Mouse (Mus musculus): ENCODE data around the gene Tpst2.

Tpst2 gene

DNA sequence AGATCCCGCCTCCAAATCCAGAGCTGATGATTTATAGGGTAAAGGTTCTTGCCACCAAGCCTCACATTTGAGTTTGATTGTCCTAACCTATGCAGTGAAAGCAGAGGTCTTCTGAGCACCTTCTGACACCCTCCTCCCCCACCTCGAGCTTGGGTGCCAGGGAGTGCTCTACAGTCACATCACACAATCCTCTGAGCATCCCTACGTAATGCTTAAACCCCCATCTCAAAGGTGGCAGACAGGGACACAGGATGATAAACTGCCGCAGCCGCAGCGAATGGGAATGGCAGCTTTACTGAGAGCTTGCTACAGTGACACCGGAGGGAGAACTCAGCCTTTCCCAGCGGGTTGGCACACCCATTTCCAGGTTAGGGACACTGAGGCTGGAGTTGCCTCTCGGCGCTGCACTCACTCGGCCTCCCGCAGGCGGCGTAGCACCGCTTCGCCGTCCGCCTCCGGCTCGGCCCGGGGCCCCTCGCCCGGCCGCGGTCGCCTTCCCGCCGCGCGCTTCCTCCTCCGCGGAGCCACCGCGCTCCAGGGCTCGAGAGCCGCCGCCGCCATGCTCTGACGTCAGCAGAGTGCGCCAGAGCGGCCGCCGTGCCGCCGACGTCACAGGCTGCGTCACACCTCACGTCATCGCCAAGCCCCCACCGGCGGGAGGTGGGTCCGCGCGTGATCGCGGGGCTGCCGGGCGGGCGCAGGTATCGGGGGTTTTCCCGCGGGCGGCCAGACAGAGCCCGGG, 66.1 kb downstream of the Tpst2 start, which contains the start of the genes Srrd and Hps4:
Gene Srrd, minus strand, starts transcription at position 578 of the 742 bp plus-strand sequence.
Gene Hps4, plus strand, starts transcription at position 621 of the 742 bp plus-strand sequence.
- peak; percentile 87 for DNase-seq

DNA sequence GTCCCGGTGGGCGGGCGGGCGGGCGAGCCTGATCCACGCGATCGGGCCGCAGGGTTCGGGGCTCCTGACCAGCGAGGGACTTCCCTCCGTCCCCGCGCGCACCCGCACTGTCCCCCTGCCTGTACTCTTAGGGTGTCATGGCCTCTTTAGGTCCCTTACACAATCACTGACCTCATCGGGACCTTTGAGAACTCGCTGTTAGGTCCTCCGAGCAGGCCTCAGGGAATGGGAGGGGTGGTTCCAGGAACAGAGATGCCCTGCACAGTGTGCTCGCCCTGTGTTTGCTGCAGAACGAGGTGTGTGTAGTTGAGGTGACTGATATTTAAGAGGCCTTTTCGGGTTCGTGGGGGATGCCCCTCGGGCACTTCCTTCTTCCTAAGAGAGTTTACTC, 66.7 kb downstream of the Tpst2 start:
- no peak for DNase-seq

DNA sequence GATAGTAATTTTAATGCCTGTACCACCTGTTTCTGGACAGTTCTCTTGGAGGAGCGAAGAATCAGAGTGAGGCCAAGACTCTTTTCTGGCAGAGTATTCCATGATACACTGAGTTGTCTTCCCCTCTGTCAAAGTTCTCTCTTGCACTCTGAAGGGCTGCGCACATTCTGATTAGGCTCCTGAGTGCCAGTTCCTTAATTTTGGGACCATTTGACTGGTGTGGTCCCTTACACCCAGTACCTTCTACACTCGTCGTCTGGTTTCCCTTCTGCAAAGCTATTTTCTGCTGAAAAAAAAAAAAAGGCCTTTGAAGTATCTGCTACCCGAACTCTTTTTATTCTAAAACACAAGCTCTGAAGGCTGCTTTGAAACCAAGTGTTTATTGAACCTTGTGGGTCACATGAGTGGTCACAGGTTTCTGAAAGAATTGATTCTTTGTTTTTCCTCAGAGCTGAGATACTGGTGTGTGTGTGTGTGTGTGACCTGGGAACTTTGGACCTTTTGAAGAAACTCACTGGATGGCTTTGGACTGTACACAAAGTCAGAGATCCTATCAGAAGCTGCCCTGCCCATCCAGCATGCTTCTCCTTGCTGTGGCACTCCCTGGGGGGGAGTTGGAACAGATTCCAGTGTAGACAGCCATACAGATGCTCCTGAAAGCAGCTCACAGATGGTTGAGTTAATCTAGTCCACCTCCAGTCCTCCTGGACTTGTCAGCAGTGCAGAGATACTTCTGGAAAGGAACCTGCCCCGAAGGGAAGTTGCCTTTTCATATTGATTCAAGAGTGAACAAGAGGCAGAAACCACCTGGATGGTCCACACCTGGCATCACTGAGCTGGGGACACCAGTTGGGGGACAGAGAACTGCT, 67.8 kb downstream of the Tpst2 start:
- no peak for DNase-seq

DNA sequence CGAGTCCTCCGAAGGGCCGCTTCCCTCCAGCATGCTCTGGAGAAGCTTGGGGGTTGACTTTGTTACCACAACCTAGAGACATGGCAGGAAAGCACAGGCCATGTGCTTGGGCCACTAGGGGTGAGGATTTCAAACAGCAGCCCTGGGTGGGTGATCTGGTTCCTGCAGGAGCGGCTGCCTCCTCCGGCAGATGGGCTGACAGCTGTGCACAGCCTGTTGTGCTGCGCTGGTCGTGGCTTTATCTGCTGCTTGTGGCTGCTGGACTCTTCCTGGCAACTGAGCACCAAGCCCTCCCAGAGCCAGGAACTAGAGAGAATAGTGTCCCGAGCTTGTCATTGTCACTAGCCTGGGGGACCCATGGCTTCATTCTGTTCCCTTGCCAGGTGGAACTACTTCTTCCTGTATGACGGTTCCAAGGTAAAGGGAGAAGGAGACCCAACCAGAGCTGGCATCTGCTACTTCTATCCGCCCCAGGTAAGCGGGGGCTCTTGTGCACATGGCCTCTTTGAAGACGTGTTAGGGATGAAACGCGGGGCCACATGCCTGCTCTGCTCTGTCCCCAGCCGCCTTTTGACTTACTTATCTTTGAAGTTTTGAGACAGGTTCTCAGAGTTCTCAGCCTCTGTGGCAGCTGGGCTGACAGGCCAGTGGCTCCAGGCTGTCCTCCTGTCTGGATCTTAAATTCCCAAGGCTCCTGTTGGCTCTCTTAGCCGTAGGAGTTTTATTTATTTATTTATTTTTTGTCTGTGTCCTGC, 69.9 kb downstream of the Tpst2 start:
- DNase-seq: no peak

DNA sequence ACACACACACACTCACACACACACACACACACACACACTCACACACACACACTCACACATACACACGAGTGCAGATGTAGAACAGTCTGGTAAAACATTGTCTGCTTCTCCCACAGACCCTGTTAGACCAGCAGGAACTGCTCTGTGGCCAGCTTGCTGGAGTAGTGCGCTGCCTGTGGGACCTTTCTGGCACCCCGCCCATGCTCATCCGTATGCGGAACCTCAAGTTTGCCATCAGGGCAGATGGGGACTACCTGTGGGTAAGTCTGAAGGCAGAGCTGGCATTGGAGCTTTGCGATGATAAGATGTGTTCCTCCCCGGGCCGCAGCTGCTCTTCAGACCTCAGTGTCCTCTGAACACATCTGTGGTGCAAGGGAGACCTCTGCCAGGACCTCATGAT, 72.7 kb downstream of the Tpst2 start:
- no peak for DNase-seq

DNA sequence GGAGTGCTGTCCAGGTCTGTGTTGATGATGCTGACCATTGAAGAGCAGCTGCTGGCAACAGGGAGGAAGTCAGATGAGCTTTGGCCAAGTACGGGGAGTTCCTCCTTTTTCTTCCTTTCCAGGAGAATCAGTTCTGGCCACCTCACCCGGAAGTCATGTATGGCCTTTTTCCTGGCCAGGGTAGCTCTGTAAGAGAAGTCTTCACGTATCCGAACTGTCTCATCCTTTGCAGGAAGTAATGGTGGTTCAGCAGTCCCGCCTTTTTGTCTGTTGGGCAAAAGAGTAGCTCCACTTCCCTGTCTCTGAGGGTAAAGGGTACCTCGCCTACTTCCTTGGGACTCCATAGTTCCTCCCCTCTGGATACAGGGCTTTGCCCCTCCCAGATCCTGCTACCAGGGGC, 79.0 kb downstream of the Tpst2 start:
- DNase-seq: no peak

DNA sequence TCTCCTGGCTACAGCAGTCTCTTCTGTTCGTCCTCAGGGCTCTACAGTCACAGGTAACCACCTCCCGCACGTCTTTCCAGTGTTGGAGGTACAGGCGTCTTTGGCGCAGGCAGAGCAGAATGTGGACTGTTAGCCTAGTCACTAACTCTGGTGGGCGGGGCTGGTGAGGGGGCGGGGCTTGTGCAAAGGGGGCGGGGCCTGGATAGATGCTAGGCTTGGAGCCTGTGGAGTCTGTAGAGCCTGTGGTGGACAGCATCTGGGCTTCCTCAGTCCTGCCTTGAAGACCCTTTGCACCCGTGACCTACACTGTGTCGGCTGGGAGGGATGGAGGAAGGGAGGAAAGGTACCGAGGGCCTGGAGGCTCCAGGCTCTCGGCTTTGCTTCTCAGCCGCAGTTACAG, 79.4 kb downstream of the Tpst2 start, which contains the start of gene Gm6583:
Gene Gm6583, minus strand, starts transcription at position 124 of the 400 bp plus-strand sequence.
- no peak for DNase-seq

DNA sequence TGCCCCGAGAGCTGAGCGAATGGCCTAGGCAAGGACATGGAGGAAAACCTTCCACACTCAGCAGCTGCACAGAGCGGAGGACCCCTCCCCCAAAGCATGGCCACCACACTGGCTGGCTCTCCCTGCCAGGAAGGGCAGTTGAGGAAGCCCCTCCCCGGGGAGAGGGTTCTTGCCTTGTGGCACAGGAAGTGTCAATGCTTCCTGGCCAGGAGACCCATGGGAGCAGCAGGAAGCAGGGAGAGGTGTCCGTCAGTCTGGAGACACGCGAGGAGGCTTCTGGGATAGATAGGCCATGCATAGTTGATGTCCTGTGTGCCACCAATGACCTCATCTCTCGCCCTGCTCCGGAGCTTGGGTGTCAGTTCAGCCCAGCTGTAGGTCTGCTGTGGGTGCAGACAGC, 79.8 kb downstream of the Tpst2 start:
- no peak for DNase-seq

DNA sequence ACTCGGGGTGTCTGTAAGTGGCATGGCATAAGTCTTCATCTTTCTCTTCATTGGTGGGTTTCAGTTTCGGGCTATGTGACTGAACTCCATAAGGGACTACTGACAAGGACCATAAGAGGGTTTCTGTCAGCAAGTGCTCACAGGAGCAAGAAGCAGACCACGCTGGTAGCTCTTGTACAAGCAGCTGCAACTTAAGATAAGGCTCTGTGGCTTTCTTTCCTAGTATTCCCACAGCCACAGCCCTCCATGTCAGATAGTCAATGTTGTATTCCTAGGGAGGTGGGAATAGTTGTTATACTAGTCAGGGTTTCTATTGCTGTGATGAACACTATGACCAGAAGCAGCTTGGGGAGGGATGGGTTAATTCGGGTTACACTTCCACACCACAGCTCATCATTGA, 83.0 kb downstream of the Tpst2 start:
- DNase-seq: no peak

DNA sequence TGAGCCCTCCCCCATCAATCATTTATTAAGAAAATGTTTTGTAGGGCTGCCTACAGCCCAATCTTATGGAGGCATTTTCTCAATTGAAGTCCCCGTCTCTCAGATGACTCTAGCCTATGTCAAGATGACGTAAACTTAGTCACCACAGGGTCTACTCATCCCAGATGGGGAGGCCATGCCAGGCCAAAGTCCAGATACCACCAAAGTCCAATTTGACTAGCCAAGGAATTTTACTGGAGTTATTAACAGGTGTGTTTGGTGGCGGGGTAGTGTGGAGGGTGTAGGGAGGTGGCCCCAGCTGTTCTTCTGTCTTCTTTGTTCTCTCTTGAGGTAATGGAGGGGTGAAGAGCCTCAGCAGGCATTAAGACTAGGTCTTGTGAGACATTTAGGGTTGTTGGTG, 83.6 kb downstream of the Tpst2 start:
- no peak for DNase-seq

DNA sequence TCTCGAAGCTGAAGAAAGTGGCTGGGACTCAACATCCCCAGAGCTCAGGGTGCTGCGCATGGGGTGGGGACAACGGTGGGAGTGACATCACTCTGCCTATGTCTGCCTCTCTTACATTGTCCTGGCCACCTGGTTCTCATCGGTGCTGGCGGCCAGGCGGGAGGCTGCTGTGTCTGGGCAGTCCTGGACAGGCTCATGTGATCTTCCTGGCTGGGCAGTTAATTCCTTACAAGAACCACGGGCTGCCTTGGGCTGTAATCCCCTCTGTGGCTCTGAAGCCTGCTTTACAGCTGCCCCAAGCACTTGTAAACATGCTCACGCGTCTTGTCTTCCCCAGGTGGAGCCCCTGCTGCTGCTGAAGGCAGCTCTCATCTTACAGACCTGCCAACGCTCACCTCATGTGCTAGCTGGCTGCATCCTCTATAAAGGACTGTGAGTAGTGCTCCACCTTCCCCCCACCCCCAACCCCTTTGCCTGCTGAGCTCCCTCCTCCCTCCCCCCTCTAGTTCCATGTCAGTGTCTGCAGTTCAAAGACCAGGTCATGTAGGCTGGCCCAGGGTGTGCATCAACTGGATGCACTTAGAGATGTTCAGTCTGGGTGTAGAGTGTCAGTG, 87.8 kb downstream of the Tpst2 start:
- peak; percentile 35 for DNase-seq

Data from retina, postnatal 1 day (tissue).